Mouse (Mus musculus) forebrain, embryonic 13.5 days (tissue): ENCODE measurements around the gene Hepacam. TPM values are rescaled to one million over a fixed set of nuclear protein-coding genes. Genes with fewer than 3 reads are reported as not detected.

Experiments
- ATAC-seq: fragments of 200-750 bp; cut with Nextera tagmentation; 2 replicates; pipeline ENCODE4 v1.8.0; 2017
- H3K27ac ChIP-seq: fragments of 300-500 bp; sonication (generic); 2 replicates; pipeline ENCODE4 v1.5.1; 2015; ENCODE audit warnings: inconsistent platforms, mild to moderate bottlenecking, moderate library complexity
- H3K27me3 ChIP-seq: fragments of 300-500 bp; sonication (generic); 2 replicates; pipeline ENCODE4 v1.6.1; 2015; ENCODE audit warnings: mild to moderate bottlenecking, inconsistent platforms
- H3K36me3 ChIP-seq: fragments of 300-500 bp; sonication (generic); 2 replicates; pipeline ENCODE4 v1.6.1; 2015; ENCODE audit warnings: mild to moderate bottlenecking, inconsistent platforms; ENCODE audit not compliant: poor library complexity, severe bottlenecking
- H3K4me1 ChIP-seq: fragments of 300-500 bp; sonication (generic); 2 replicates; pipeline ENCODE4 v1.6.1; 2015; ENCODE audit warnings: inconsistent platforms
- H3K4me2 ChIP-seq: fragments of 300-500 bp; sonication (generic); 2 replicates; pipeline ENCODE4 v1.6.1; 2015; ENCODE audit warnings: inconsistent platforms, mild to moderate bottlenecking, moderate library complexity
- H3K4me3 ChIP-seq: fragments of 300-500 bp; sonication (generic); 2 replicates; pipeline ENCODE4 v1.5.1; 2015; ENCODE audit warnings: mild to moderate bottlenecking, inconsistent platforms
- H3K9ac ChIP-seq: fragments of 300-500 bp; sonication (generic); 2 replicates; pipeline ENCODE4 v1.6.1; 2015; ENCODE audit warnings: mild to moderate bottlenecking, inconsistent platforms
- H3K9me3 ChIP-seq: fragments of 300-500 bp; sonication (generic); replicated peaks from 2 replicates; pipeline ENCODE4 v1.6.1; 2016; ENCODE audit warnings: inconsistent platforms
- WGBS: fragments of 180-500 bp; shearing (Covaris S2); methylation state at CpG from one replicate; pipeline ENCODE4 v1.1.7; 2015; 5-methylcytosine and 5-hydroxymethylcytosine counted together
- polyA plus RNA-seq: library from polyadenylated mRNA; unstranded; fragments of >200 nt; fragmentation: Nextera tagmentation; extraction: Ambion mirVana; gene quantifications from 2 replicates; pipeline ENCODE4 v1.2.1, GENCODE M21; 2015

Hepacam gene
- polyA plus RNA-seq, 1 experiment from 2014 or later: 0.44 TPM

GRCm38 (mm10) chr9:37393482-37394131 lies 26.5 kb downstream of the Hepacam start:
- ATAC-seq: no peak
- Histone ChIP-seq H3K4me3 (no peak overlapping the region), H3K4me1 (no peaks in the 10 kb centered on the region), H3K9ac (no peak overlapping the region), H3K9me3 (no peaks in the 10 kb centered on the region), H3K4me2 (no peak overlapping the region), H3K27ac (no peak overlapping the region), H3K36me3 (no peaks in the 10 kb centered on the region), H3K27me3 (no peaks in the 10 kb centered on the region)
- WGBS: 83% methylated on average over 8 of the region's 8 CpGs

- ATAC-seq: no peak
These were observed 33.4 kb downstream of the Hepacam start for GRCm38 (mm10) chr9:37400585-37400984.

GRCm38 (mm10) chr9:37401802-37402201 lies 34.7 kb downstream of the Hepacam start, which contains the start of gene Robo4:
Gene Robo4, plus strand, starts transcription at chr9:37401897.
- H3K9ac ChIP-seq: no peak within 1 kb of the TSS

More at GRCm38 (mm10) chr9:37400585-37400984, 33.4 kb downstream of the Hepacam start:
- Histone ChIP-seq H3K27ac (no peak overlapping the region), H3K4me2 (no peak overlapping the region), H3K27me3 (no peaks in the 10 kb centered on the region), H3K9ac (no peak overlapping the region), H3K36me3 (no peaks in the 10 kb centered on the region), H3K4me1 (no peaks in the 10 kb centered on the region), H3K9me3 (no peaks in the 10 kb centered on the region), H3K4me3 (no peak overlapping the region)
- WGBS: 50% methylated on average over 2 of the region's 2 CpGs

GRCm38 (mm10) chr9:37402501-37402900 lies 35.4 kb downstream of the Hepacam start:
- no peak for ATAC-seq
- no peaks in the 10 kb centered on the region for H3K4me1 ChIP-seq
- H3K4me3 ChIP-seq: no peak overlapping the region
- H3K27me3 ChIP-seq: no peaks in the 10 kb centered on the region
- H3K27ac ChIP-seq: no peak overlapping the region
- no peaks in the 10 kb centered on the region for H3K36me3 ChIP-seq
- H3K9me3 ChIP-seq: no peaks in the 10 kb centered on the region
- H3K4me2 ChIP-seq: no peak overlapping the region
- 93% methylated on average over 7 of the region's 7 CpGs for WGBS
- no peak overlapping the region for H3K9ac ChIP-seq

More at GRCm38 (mm10) chr9:37401802-37402201, 34.7 kb downstream of the Hepacam start, which contains the start of gene Robo4:
- no peak within 1 kb of the TSS for H3K27ac ChIP-seq
- H3K4me1 ChIP-seq: no peaks in the 10 kb centered on the region
- no peaks in the 10 kb centered on the region for H3K27me3 ChIP-seq
- H3K4me3 ChIP-seq: no peak within 1 kb of the TSS
- H3K9me3 ChIP-seq: no peaks in the 10 kb centered on the region
- 22% methylated on average over 7 of the region's 7 CpGs for WGBS
- no peak within 1 kb of the TSS for H3K4me2 ChIP-seq
- H3K36me3 ChIP-seq: no peaks in the 10 kb centered on the region
- no peak for ATAC-seq

GRCm38 (mm10) chr9:37403011-37403410 lies 35.9 kb downstream of the Hepacam start:
- Histone ChIP-seq H3K9ac (no peak overlapping the region), H3K4me3 (no peak overlapping the region), H3K4me1 (peaks cover 3% of the 10 kb centered on the region; the same call in 1 of the 2 replicates), H3K27ac (no peak overlapping the region), H3K36me3 (no peaks in the 10 kb centered on the region), H3K4me2 (no peak overlapping the region), H3K9me3 (no peaks in the 10 kb centered on the region), H3K27me3 (0 out of 2 replicates have a peak, but pooled peaks cover 3% of the 10 kb centered on the region)
- 88% methylated on average over 7 of the region's 7 CpGs for WGBS
- no peak for ATAC-seq

GRCm38 (mm10) chr9:37406372-37406771 lies 39.2 kb downstream of the Hepacam start:
- Histone ChIP-seq H3K36me3 (no peaks in the 10 kb centered on the region), H3K4me1 (peaks cover 7% of the 10 kb centered on the region; the same call in 1 of the 2 replicates), H3K27me3 (peaks cover 5% of the 10 kb centered on the region; the same call in 1 of the 2 replicates), H3K4me3 (no peak overlapping the region), H3K9me3 (no peaks in the 10 kb centered on the region), H3K9ac (no peak overlapping the region), H3K4me2 (no peak overlapping the region), H3K27ac (no peak overlapping the region)
- 0% methylated on average over 1 of the region's 1 CpGs for WGBS
- ATAC-seq: peak; percentile 50

- 0 out of 2 replicates have a peak overlapping the region, but pooled peaks have one; percentile 35 for H3K9ac ChIP-seq
These were observed 40.8 kb downstream of the Hepacam start for GRCm38 (mm10) chr9:37407850-37408502.

GRCm38 (mm10) chr9:37409698-37410445 lies 42.7 kb downstream of the Hepacam start:
- WGBS: 83% methylated on average over 8 of the region's 8 CpGs
- no peak for ATAC-seq

More at GRCm38 (mm10) chr9:37407850-37408502, 40.8 kb downstream of the Hepacam start:
- peak; percentile 73; the same call in 1 of the 2 replicates for ATAC-seq
- no peaks in the 10 kb centered on the region for H3K36me3 ChIP-seq
- H3K4me2 ChIP-seq: peak overlapping the region; percentile 38
- no peak overlapping the region for H3K27ac ChIP-seq
- H3K4me3 ChIP-seq: no peak overlapping the region
- no peaks in the 10 kb centered on the region for H3K9me3 ChIP-seq
- 13% methylated on average over 19 of the region's 19 CpGs for WGBS
- peaks cover 5% of the 10 kb centered on the region; the same call in 1 of the 2 replicates for H3K27me3 ChIP-seq
- H3K4me1 ChIP-seq: peaks cover 7% of the 10 kb centered on the region; the same call in 1 of the 2 replicates

GRCm38 (mm10) chr9:37412989-37413388 lies 45.8 kb downstream of the Hepacam start:
- ATAC-seq: no peak
- 61% methylated on average over 3 of the region's 3 CpGs for WGBS

More at GRCm38 (mm10) chr9:37409698-37410445, 42.7 kb downstream of the Hepacam start:
- Histone ChIP-seq H3K27ac (no peak overlapping the region), H3K4me1 (peaks cover 7% of the 10 kb centered on the region; the same call in 1 of the 2 replicates), H3K4me2 (no peak overlapping the region), H3K27me3 (peaks cover 5% of the 10 kb centered on the region; the same call in 1 of the 2 replicates), H3K36me3 (no peaks in the 10 kb centered on the region), H3K4me3 (no peak overlapping the region), H3K9ac (no peak overlapping the region), H3K9me3 (no peaks in the 10 kb centered on the region)

GRCm38 (mm10) chr9:37414666-37415065 lies 47.5 kb downstream of the Hepacam start:
- H3K4me3 ChIP-seq: no peak overlapping the region
- no peaks in the 10 kb centered on the region for H3K27me3 ChIP-seq
- H3K27ac ChIP-seq: no peak overlapping the region
- no peak for ATAC-seq
- H3K4me2 ChIP-seq: no peak overlapping the region
- H3K9ac ChIP-seq: no peak overlapping the region
- 88% methylated on average over 3 of the region's 3 CpGs for WGBS
- no peaks in the 10 kb centered on the region for H3K9me3 ChIP-seq
- no peaks in the 10 kb centered on the region for H3K4me1 ChIP-seq
- no peaks in the 10 kb centered on the region for H3K36me3 ChIP-seq

More at GRCm38 (mm10) chr9:37412989-37413388, 45.8 kb downstream of the Hepacam start:
- no peaks in the 10 kb centered on the region for H3K36me3 ChIP-seq
- no peak overlapping the region for H3K4me2 ChIP-seq
- no peaks in the 10 kb centered on the region for H3K9me3 ChIP-seq
- no peak overlapping the region for H3K4me3 ChIP-seq
- H3K27me3 ChIP-seq: peaks cover 2% of the 10 kb centered on the region; the same call in 1 of the 2 replicates
- no peak overlapping the region for H3K9ac ChIP-seq
- H3K27ac ChIP-seq: no peak overlapping the region
- H3K4me1 ChIP-seq: peaks cover 3% of the 10 kb centered on the region; the same call in 1 of the 2 replicates

- no peaks in the 10 kb centered on the region for H3K36me3 ChIP-seq
- WGBS: 89% methylated on average over 4 of the region's 4 CpGs
- H3K9me3 ChIP-seq: no peaks in the 10 kb centered on the region
- 0 out of 2 replicates have a peak, but pooled peaks cover 3% of the 10 kb centered on the region for H3K27me3 ChIP-seq
- no peak for ATAC-seq
- no peak overlapping the region for H3K4me3 ChIP-seq
- H3K9ac ChIP-seq: no peak overlapping the region
- H3K27ac ChIP-seq: no peak overlapping the region
- H3K4me2 ChIP-seq: no peak overlapping the region
- H3K4me1 ChIP-seq: peaks cover 9% of the 10 kb centered on the region
These were observed 51.6 kb downstream of the Hepacam start for GRCm38 (mm10) chr9:37418791-37419190.
